Mouse (Mus musculus) forelimb bud, embryonic 11.5 days (tissue): ENCODE data around the gene Hoxd10.

Experiments
- DNase-seq: peaks from one replicate; pipeline ENCODE4 v3.0.0-alpha.2; 2012; ENCODE audit warnings: low read depth, low spot score

The Hoxd10 gene

DNA sequence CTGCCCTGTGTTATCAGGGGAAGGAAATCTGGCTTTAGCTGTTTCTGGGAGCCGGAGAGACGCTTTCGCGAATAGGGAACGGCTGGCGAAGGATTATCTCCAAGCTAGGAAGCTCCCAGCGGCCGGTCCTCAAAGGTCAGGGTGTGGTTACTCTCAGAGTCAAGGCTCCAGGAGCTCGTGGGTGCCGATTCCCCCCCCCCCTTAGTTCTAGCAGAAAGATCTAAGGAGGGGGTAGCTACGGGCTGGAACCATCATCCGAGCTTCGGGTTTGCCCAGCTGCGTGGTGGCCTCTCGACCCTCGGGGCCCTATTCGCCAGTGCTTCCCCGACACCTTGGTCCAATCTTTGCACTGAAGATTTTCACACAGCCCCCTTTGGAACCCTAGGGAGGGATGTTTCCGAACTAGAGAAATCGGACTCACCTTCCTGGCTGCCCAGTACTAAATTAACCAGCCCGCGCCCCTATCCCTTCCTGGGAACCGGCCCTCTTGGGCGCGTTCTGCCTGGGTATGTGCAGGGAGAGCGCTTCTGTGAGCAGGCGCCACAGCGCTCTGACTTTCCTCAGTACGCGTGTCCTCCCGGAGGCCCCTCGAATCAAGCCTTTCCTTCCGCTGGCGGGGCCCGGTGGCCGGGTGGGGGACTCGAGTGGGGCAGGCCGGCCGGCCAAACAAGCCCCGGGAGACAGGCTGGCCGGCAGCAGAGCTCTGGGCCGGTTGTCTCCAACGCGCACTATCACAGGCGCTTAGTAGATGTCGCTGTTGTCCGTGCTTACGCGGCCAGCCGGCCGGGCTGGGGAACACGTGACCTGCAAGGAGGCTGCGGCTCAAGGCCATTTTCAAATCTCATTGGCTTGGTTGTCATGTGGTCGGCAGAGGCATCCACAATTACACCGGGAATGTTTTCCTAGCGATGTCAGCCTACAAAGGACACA, at the start of gene Hoxd10:
Gene Hoxd10 (plus strand): TSS at position 903 of the 930 bp plus-strand sequence.
- DNase-seq, result peak; percentile 94

DNA sequence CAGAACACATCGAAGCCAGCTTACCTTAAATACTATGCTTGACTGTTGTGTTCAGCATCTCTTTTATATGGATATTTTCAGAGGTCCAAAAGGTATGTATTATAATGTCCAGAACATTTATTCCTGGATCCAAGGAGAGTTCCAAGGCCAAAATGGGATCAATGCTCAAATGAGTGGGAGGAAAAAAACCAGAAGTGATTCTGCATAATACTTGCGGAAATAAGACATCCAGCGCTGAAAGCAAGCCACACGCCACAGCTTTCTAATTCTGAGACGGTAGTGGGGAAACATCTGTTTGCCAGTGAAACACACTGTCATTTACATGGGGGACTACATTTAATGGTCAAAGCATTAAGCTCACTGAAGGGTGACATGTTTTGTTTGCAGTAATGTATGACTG, 49.3 kb upstream of the Hoxd10 start:
- DNase-seq, result no peak

DNA sequence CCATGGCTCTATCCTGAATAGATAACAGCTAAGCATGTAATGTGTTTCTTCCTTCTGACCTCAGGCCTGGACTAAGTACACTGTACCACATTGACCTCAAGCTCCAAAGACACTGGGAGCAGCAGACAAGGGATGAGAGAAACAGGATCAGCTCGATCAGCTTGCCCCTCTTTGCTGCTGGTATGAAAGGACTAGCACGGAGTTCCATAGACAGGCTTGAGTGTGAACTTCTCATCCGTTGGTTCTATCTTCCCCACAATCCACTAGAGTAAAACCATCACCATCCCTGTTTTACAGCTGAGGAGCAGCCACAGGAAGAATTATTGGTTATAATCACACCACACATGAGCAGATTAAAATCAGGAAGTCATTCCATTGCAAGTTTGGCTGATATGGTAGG, 46.1 kb upstream of the Hoxd10 start:
- no peak for DNase-seq

DNA sequence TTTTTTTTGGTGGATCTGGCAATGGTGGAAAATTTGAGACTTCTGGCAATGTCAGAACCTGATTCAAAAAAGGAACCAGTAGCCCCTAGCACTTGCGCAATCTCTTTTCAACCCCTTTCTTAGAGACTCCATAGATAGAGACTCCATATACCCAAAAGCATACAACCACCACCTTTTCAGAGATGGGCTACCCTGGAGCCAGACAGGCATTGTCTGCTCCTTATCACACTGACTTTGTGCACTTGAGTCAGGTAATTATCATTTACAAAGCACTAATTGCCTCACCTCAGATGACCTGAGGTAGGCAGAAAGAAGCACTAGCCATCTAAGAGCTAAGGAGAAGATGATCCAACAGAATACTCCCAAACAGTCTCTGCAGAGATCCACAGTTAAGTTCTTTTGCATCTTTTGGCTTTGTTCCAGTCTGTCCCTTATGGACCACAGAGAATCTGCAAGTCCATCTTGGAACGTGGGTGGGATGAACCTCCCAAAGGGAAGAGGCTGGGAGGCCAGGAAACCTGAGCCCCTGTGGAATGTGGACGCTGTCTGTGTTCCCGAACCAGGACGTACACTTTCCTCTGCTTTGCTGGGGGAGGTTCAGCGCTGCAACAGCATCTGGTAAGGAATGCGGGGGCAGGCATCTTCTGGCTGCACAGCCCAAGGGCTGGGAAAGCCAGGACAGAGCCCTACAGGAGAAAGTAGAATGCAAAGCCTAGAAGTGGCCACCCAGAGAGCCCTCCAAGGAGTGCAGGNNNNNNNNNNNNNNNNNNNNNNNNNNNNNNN, 44.5 kb upstream of the Hoxd10 start:
- no peak for DNase-seq

DNA sequence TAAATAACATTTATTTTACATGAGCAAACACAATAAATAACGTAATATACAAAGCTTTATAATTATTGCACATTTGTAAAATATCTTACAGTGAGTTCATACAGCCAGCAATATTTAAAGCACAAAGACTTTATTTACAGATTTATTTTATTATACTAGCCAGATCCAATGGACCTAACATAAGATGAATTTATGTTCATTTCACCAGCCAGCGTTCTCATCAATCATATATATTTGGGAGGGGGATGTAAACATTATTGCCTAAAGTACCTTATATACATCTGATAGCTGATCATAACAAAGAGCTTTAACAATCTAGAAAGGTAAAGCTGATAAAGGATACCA, 38.8 kb upstream of the Hoxd10 start:
- DNase-seq, result no peak

DNA sequence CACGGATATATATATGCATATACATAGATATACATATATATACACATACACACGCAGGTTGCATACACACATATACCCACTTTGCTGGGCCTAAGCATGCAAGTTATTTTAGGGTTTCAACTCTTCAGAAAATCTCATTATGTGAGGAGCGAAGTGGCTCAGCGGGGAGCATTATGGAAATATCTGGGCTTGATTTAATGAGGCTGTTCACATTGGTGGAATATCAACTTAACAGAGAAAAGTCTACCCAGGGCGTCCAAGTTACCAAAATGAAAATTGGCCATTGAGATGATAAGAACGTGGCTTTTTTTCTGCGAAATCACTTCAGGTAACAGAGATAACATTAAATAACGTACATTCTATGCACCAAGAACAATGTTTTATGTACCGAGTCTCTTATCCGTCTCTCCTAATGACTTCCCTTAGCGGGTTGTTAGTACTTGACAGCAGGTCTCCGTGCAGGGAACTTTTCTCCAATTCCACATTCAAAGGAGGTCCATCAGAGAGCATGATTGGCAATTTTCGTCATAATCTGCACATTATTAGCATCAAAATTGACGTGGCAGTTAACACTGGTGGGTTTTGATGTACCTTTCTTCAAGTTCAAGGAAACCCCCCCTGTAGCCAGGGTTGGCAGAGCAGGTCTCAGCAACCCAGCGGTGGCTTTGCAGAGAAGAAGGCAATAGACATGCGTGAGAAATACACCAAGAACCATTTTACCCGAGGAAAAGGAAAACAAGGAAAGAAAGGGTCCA, 37.8 kb upstream of the Hoxd10 start:
- no peak for DNase-seq

DNA sequence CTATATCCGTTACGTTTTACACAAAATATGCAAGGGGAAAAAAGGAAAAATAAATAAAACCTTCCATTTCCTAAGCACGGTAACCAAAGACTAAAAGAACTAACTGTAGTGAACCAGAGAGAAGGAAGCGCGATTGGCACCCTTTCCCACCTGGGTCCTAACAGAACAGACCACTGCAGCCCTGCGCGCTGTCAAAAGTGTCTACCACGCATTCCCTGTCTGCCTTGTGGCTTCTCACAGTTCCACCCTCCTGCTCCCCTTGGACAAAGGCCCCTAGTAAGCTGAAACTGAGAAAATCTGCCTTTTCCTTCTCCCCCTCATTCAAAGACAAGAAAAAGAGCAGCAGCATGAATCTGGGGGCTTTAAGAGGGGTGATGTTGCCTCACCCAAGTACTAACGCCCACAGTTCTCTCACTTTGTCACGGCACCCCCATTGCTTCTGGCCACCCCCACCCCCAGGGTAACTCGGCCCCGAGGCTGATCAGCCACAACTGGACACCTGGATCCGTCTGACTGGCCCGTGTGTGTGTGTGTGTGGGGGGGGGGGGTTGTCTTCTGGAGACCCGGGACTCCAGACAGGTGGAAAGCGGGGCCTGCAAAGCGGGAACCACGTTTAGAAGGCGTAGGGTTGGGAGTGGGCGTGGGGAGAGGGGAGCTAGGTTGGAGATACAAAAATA, 36.8 kb upstream of the Hoxd10 start:
- DNase-seq, result no peak

DNA sequence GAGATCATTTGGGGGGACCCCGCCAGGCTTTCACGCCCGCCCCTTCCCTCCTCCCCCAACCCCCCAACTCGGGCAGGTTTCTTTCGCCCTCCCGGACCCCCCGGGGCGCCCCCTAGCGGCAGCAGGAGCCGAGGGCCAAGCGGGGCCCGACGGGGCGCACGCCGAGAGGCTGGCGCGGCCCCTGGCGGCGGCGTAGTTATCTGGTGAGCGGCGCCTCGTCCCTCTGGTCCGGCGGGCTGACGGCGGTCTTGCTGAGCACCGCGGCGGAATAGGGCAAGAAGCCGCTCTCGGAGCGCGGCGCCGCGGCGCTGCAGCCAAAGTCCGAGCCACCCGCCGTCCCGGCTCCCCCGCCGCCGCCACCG, 36.3 kb upstream of the Hoxd10 start:
- no peak for DNase-seq

DNA sequence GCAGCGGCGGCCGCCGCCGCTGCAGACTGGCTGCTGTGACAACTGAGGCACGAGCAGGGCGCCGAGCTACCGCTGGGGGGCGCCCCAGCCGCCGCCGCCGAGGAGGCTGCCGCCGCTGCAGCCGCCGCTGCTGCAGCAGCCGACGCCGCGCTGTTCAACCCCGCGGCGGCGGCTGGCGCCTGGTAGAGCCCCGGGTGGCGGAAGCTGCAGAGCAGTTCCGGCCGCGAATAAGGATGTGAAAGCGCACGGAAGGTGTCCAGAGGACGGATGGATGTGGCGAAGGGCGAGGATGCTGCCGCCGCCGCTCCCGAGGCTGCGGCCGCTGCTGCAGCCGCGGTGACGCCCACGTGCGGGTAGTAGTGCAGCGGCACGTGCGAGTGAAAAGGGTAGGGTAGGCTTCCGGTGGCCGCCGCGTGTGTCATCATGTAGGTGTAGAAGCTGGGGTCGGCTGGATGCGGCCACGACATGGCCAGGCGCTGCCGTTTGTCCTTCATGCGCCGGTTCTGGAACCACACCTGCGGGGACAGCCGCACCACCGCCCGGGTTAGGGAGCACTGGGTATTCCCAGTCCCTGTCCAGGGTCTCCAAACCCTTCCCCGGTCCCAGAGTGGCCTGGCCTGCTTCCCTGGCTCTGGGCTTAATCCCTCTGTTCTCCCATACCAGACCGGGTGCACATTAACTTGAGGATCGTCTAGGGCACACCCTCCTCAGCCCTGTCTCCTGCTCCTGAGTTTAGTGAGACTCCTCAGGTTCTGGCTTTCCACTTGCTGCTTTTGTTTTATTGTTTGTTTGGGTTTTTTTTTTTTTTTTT, 35.7 kb upstream of the Hoxd10 start:
- DNase-seq, result no peak

DNA sequence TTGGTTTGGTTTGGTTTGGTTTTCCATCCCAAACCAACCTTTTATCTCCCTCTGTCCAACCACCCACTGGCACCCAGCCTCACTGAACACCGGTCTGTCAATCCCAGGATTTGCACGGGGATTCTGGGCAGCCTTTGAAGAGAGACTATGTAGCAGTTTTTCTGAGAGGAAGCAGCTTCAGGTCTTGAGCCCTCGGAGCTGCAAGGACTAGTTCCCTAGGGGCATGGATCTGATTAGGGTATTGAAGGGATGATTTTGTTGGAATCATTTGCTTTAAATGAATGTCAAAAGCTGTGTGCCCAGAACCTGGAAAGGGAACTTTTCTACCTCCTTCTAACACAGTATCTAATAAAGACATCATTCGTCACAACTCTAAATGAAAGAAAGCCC, 35.1 kb upstream of the Hoxd10 start:
- no peak for DNase-seq

DNA sequence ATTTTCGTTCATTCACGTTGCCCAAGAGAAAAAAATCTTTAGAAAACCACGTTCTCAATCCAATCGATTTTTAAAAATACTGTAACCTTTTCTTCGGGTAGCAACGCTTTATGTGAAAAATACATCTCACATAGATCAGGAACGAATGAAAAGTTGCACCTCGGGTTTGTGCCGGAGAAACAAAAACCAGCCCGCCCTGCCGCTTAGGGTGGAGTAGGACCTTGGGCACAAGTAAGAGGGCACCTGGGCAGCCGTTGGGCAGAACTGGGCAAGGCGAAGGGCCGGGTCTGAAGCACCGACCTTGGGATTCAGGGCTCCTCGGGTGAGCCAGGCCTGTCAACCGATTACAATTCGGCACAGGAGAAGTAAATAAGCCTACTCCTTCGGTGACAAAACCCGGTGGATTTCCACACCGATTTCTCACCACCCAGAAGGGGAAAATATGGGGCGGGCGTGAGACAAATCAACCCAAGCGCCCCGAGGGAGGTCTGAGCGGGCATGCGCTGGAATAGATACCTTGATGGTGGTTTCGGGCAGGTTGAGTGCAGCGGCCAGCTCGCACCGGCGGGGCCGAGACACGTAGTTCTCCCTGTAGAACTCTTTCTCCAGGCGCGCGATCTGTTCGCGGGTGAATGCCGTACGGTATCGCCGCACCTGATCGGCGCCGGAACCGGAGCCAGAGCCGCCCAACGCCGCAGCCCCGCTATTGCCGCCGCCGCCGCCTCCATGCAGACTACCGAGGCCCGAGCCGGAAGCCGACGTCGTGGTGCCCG, 34.3 kb upstream of the Hoxd10 start:
- no peak for DNase-seq

DNA sequence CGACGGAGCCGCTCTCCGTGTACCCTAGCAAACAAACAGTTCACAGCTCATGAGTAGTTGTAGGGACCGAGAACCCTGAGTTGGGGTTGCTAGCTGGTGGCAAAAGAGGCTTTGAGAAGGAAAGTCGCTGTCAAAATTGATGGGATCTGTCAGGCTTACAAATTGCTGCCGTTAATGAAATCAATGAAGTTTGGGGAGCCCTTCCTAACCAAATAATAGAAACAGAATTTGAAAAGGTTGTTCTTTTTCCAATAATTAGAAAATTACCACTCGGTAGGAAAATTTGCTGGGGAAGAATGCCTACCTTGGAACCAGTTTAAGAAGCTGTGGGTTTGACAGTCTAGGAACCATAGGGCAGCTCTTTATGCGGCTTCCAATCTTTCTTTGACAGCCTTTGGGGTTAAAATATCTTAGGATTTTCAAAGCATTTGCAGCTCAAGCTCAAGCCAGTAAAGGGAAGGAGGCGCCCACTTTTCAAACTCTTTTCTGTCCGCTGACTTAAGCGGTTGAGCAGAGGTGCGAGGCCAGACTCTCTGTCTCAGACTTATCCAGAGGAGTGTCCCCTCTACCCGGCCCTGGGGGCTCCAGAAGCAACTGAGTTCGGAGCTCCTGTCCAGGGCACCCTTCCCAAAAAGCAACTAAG, 33.6 kb upstream of the Hoxd10 start:
- no peak for DNase-seq

DNA sequence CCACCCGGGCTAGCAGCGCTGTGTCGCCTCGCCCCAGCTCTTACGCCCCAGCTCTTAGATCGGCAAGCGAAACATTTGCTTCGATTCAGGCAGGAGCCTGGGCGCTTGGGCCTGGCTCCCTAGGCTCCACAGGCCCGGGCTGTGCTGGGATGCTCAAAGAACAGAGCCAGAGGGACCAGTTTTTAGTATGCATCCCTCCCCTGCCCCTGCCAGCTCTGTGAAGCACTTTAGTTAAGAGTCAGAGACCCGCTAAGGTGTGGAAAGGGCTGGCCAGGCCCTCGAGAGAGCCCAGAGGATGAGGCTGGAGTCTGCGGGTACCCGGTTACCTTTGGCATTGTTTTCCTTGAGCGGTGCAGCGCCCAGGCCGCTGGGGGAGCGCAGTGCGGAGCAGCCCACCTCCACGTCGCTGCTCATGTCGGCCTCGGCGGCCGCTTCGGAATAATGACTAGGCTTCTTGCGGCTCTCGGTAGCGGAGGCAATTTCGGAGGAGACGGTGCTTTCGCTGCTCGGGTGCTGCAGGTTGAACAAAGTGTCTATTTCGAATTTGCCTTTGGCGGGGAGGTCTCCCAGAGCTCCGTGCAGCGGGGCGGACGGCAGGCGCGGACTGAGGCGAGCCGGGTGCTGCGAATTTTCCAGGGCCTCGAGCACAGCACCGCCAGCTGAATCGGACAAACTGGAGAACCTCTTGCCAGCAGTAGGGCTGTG, 32.9 kb upstream of the Hoxd10 start:
- no peak for DNase-seq

DNA sequence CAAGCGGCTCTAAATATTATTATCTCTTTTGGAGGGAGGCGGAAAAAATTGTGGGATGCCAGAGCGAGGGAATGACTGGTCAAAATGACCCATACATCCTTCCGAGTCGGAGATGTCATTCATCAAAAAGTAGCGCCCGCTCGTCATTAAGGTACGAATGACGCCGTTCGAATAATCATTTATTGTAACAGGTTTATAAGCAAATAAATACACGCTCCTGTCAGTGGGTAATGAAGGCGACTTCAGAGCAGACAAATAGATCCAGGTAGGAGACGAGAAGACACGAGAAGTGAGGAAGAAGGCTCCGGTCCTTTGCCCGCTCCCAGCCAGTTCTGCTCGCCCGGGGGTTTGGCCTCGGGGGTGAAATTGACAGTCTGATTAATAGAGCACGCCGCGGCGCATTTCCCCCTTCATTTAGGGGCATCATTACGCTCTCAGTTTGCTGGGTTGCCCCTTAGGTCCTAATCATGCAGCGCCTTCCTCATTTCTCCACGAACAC, 32.2 kb upstream of the Hoxd10 start, which contains the start of gene Evx2:
Gene Evx2 (minus strand): TSS at position 51 of the 499 bp plus-strand sequence.
- peak; percentile 48 for DNase-seq

DNA sequence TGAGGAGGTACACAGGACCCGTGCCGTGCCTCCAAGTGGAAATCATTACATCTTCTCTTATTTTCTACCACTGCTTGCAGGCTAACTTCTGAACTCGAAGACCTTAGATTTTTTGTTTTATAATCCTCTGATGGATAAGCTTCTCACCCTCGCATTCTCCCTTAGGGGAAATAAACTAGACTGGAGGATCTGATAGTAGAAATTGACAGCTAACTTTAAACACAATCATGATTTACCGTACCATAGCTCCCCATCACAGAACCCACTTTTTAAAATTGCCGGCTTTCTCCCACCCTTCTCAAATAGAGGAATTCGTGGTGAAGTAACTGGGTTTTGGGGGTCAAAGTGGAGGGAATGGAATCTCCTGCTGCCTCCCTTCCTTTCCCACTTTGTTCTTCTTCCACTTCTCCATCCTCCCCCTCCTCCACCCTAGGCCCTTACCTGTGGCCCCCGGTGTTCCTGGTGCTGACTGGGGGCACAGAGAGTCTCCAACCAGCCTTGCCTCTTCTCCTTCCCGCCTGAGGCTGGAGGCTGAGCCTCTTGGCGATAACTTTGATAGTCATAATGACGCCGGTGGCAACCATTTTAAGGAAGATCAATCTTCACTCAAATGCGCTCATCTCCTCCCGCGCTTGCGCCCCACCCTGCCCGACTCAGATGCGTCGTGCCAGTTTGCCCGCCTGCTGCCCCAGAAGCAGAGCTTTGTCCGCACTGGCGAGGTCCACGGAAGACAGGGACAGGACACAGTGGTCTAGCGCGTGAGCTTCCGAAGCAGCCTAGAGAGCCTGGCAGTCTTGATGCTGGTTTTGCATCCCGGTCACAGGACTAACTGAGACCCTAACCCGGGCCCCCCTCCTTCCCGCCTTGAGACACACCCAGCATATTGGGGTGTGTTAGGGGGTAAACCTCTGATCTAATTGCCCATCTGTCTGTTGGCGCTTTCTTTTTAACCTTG, 31.0 kb upstream of the Hoxd10 start:
- peak; percentile 20 for DNase-seq

DNA sequence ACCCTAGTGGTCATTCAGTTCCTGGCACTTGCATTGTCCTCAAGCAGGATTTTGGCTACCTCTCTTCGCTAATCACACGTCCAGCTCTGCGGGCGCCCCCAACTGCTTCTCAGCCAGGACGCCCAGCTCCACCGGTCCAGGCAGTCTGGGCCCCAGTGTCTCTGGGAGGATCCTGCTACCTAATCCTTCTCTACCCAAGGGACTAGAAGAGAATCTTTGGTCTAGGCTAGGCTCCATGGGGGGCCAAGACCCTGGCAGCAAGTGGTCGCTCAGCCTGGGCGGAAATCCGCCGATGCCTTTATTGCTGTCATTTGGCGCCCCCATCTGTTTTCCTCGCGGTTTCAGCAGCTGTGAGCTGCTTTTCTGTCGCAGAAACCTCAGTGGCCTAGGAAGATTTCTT, 30.0 kb upstream of the Hoxd10 start:
- DNase-seq, result peak; percentile 80

DNA sequence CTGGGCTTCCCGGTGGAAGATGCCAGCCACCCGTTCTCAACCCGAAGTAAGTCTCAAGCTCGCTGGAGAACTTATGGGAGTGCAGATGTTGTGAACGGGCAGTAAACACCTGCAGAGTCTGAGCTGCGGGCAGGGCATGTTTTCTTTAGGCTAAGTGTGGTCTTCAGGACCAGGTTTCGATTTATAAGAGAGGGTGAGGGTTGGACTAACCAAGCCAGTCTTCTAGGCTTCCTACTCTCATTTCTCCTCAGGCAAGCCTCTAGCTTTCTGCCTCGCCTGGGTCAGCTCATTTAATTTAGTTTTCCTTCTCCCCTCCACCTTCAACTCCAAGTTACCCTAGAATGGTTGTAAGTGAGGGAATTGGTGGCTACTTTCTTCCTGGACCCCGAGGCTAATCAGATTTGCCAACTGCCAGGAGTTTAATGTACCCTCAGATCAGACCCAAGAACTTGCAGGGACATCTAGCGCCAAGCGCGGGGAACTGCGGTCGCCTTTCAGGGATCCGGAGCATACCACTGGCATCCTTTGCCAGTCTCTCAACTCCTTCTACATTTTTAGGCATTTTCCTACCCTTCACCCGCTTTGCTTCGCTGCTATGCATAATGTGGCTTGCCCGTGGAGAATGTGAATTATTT, 28.3 kb upstream of the Hoxd10 start:
- DNase-seq, result peak; percentile 79
